Mouse (Mus musculus): ENCODE data around the gene Vat1.
"Not testable (repeated sequence)": the region's sequence is repeated elsewhere in the genome, so short reads cannot be mapped to it uniquely, and the experiment has no call there.

Gene Vat1

DNA sequence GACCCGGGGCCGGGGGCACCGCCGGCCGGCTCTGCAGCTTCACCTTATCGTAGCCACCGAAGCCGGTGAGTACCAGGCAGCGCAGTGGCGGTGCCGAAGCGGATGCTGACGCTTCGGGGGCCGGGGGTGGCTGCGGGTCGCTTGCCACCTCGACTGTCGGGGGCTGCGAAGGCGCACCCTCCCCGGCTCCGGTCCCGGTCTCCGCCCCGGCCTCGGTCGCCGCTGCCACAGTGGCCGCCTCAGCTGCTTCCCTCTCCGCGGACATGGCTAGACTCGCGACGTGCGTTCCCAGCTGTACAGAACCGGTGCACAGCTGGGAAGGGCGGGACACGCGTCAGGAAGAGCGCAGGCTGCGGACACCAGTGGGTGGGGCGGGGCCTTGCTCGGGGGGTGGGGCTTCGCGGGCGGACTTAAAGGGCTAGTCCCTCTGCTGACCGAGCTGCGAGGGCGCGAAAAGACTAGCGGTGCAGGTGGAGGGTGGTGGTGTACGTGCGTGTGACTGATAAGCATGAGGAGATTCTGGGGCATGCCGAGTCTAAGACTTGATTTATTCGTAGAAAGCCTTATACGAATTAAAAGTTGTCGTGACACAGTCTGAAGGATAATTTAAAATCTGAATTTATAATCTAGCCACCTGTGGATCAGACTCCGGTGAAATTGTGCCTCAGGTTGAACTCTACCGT lies at the start of gene Vat1:
TSS of gene Vat1 (minus strand) at position 362 of the 683 bp plus-strand sequence.
- peak; percentile 58 to 80 for DNase-seq (ENCODE audit: low spot score in 2 of 2)

DNA sequence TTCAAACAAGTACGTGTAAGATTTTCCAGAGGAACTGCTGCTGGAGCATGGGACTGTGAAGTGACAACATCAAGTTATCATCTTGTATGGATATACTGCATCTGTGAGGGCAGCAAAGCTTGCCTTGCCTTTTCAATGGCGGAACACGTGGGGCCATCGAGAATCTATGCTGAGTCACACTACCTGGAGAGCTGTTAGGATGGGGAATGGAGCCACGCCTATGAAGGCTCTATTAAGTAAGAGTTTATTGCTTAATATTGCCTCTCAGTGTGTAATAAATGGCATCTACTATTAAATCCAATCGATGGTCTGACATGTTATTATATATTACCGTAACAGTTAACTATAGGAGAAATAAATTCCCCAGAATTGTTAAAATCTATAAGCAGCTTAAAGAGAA lies 41.1 kb upstream of the Vat1 start:
- DNase-seq (ENCODE audit: low spot score in 2 of 2), result no peak

- no peak for DNase-seq (ENCODE audit: low spot score in 2 of 2)
Measured at GRCm38 (mm10) chr11:101506269-101506780, 40.3 kb upstream of the Vat1 start.

DNA sequence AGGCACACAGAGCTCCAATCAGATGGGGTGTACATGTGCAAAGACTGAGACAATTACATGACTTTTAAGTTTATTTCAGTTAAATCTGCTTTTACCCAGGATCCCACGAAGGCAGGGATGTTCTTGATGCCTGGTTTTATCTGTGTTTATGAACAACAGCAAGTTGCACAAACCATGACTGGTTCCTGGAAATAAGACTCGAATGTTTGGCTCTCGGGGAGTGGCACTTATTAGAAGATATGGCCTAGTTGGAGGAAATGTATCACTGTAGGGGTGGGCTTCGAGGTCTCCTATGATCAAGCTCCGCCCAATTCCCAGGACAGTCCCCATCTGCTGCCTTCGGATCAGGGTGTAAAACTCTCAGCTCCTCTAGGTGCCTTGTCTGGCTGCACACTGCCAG lies 20.1 kb upstream of the Vat1 start:
- DNase-seq (ENCODE audit: low spot score in 2 of 2), result peak in 1 of 2 experiments; percentile 22

DNA sequence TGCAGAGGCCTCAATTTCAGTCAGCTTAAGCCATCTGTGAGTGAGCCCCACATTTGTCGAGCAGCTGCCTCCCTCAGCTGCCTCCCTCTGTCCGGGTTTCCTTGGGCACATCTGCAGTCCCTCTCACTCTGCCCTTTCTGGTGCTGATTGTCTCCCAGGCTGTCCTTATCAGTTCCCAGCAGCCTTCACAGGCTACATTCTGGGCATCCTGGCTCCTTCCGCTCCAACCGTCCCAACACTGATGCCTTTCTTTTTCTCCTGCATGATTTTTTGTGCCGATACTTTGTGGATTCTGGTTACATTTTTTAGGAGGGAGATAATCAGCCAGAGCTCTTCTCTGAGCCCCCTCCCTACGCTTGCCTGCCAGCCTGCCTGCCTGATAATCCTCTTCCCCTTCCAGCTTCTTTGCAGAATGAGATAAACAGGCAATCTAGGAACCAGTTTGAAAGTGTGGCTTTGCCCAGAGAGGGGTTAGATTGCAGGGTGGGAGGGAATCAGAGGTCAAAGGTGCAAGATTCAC lies 19.5 kb upstream of the Vat1 start:
- peak in 1 of 2 experiments; percentile 70 for DNase-seq (ENCODE audit: low spot score in 2 of 2)

DNA sequence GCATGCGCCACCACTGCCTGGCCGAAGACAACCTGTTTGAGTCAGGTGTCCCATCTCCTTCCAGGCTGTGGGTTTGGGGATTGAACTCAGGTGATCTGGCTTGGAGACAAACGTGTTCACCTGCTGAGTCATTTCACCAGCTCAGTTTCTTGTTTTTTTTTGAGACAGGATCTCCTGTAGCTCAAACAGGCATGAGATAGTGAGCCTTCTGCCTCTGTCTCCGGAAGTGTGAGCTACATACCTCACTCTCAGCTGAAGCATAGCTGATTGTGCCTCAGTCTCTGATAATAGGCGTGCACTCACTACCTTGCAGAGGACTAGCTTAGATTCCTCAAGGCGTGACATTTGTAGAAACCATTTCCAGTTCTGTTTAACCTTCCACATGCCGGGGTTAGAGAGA lies 18.8 kb upstream of the Vat1 start:
- no peak for DNase-seq (ENCODE audit: low spot score in 2 of 2)

GRCm38 (mm10) chr11:101484245-101484644 lies 18.2 kb upstream of the Vat1 start:
- DNase-seq (ENCODE audit: low spot score in 2 of 2), result peak in 1 of 2 experiments; percentile 79

DNA sequence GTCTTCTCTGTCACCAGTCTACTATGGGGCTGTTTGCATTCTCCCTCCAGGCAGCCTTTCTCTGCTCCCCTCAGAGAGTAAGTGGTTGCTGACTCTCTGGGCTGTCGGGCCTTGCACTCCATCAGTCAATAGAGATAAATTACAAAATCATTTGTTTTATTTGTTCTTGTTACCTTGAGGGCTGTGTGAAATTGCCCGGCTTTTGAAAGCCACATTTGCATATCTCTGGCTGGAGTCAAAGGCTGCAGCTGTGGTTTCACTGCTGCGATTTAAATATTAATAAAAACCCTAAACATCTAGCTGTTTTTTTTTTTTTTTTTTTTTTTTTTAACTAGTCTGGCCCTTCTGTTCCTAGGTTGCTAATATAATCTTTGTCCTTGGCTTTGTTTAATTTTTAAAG lies 17.8 kb upstream of the Vat1 start:
- no peak for DNase-seq (ENCODE audit: low spot score in 2 of 2)

DNA sequence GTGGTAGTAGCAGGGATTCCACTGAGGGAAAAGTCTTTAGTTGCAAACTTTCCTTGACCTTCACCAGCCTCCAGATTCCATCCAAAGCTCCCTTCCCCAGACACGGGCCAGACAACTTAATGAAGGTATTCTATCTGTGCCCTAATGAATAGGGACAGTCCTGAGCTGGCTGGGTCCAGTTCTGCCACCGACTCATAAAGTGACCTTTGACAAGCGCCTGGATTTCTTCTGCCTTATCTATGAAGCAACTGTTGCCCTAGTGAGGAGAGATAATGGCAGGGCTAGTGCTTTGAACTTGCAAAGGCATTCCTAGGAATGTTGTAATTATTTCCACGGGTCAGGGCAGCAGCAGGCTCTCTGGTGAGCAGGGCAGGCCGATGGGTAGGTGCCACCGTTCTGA lies 14.9 kb upstream of the Vat1 start:
- no peak for DNase-seq (ENCODE audit: low spot score in 2 of 2)

DNA sequence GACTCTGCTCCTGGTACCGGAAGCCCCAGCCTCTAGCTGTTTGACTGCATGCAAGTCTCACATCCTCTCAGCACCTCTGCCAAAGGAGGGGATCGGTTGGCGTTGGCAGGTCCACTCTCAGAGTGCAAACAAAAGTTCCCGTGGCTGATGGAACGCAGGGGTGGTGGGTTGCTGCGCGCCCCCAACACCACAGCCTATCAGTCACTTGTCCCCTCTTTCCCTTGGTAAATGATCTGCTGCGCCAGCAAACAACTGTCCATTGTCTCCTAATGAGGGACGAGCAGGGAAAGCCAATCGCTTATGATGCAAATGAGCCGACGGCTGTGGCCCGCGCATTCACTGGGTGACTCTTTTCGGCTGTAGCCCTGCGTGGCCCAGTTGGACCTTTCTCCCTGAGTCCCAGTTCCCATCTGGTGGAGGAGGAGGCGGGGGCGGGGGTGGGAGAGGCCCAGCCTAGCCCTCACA lies 13.2 kb upstream of the Vat1 start:
- no peak for DNase-seq (ENCODE audit: low spot score in 2 of 2)

GRCm38 (mm10) chr11:101477552-101478211 lies 11.7 kb upstream of the Vat1 start:
- DNase-seq (ENCODE audit: low spot score in 2 of 2), result no peak

GRCm38 (mm10) chr11:101477194-101477551 lies 11.1 kb upstream of the Vat1 start:
- no peak for DNase-seq (ENCODE audit: low spot score in 2 of 2)

GRCm38 (mm10) chr11:101476361-101476760 lies 10.3 kb upstream of the Vat1 start:
- not testable (repeated sequence) for DNase-seq (ENCODE audit: low spot score in 2 of 2)

GRCm38 (mm10) chr11:101474298-101474697 lies 8.3 kb upstream of the Vat1 start:
- no peak for DNase-seq (ENCODE audit: low spot score in 2 of 2)

DNA sequence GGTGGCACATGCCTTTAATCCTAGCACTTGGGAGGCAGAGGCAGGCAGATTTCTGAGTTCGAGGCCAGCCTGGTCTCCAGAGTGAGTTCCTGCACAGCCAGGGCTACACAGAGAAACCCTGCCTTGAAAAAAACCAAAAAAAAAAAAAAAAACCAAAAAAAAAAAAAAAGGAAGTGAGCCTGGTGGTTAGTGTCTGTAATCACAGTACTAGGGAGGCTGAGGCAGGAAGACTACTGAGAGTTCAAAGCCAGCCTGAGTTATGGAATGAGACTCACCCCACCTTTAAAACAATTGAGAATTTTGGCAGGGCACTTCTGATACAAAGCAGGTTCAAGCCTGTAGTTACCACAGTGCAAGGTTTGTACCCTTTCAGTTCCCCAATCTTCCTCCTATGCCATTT lies 7.7 kb upstream of the Vat1 start:
- not testable (repeated sequence) for DNase-seq (ENCODE audit: low spot score in 2 of 2)

- no peak for DNase-seq (ENCODE audit: low spot score in 2 of 2)
Measured at GRCm38 (mm10) chr11:101472336-101472735, 6.3 kb upstream of the Vat1 start.

GRCm38 (mm10) chr11:101471926-101472325 lies 5.9 kb upstream of the Vat1 start:
- no peak for DNase-seq (ENCODE audit: low spot score in 2 of 2)

DNA sequence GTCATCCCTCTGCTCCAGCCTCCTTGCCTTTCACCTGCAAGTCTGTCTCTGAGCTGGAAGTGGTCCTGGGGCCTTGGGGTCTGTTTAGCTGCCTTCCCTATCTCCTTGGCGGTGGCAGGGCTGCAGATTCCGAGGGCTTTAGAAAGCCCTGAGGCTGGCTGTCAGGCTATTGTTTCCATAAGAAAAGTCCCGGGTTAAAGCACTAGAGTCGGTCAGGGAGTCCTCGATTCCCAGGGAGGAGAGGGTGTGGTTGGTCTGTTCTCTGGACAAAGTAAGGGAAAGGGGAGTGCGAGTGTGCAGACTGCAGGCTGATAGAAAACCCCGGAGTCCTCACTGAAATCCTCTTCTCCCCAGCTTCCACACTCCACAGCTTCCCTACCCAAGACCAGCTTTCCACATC lies 4.2 kb upstream of the Vat1 start:
- DNase-seq (ENCODE audit: low spot score in 2 of 2), result no peak

GRCm38 (mm10) chr11:101469155-101469554 lies 3.1 kb upstream of the Vat1 start:
- DNase-seq (ENCODE audit: low spot score in 2 of 2), result no peak

DNA sequence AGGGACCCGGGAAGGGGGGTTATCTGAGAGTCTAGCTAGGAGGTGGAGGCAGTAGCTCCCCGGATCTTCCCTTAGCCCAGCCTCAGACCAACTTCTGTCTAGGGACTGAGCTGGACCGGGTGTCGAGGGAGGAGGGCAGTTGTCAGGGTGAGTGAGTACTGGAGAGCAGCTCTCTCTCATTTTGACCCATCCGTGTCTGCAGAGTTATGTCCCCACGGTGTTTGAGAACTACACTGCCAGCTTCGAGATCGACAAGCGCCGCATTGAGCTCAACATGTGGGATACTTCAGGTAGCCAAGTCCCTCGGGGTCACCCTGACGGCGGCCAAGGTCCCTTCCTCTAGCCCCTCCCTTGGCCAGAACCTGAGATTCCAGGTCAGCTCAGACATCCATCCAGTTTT lies 2.7 kb upstream of the Vat1 start:
- no peak for DNase-seq (ENCODE audit: low spot score in 2 of 2)

DNA sequence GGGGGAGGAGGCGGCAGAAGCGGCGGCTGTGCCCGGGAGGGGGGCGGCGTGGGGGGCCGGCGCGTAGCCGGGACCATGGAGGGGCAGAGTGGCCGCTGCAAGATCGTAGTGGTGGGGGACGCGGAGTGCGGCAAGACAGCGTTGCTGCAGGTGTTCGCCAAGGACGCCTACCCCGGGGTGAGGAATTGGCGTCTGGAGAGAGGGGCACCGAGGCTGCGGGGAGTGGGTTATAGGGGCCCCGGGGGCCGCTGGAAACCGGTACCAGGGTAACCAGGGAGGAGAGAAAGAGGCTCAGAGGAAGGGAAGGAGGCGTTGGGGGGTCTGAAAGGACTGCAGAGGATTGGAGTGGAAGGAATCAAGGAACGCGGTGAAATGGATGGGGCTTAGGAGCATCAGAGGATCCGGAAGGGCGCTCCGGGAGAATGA lies 2.2 kb upstream of the Vat1 start:
- peak in 1 of 2 experiments; percentile 74 for DNase-seq (ENCODE audit: low spot score in 2 of 2)

- peak; percentile 39 to 79 for DNase-seq (ENCODE audit: low spot score in 2 of 2)
Measured at GRCm38 (mm10) chr11:101467477-101468262, 1.6 kb upstream of the Vat1 start.
